Mouse (Mus musculus) CH12.LX (cell line): Measurements from ENCODE around the gene Max.

Experiments used
- CHD1 ChIP-seq: IDR thresholded peaks from 2 replicates; pipeline ENCODE4 v1.6.1; 2012; ENCODE audit warnings: low read depth, low read length, improper control_type of control experiment, inconsistent platforms
- CTCF ChIP-seq, 2 experiments: IDR thresholded peaks in 1 of 2; conservative IDR thresholded peaks in 1 of 2; 2 replicates each; pipeline ENCODE4 v1.5.1; 2011 to 2012; ENCODE audit warnings: low read depth in 2 of 2, low read length in 2 of 2, improper control_type of control experiment in 1 of 2, inconsistent platforms in 1 of 2, mild to moderate bottlenecking in 1 of 2, moderate library complexity in 1 of 2
- ELF1 ChIP-seq: IDR thresholded peaks from 2 replicates; pipeline ENCODE4 v1.6.1; 2014; ENCODE audit warnings: low read depth, mild to moderate bottlenecking, inconsistent platforms, low read length, improper control_type of control experiment
- EP300 ChIP-seq: IDR thresholded peaks from 2 replicates; pipeline ENCODE4 v1.6.1; 2011; ENCODE audit warnings: low read length, improper control_type of control experiment
- ETS1 ChIP-seq: conservative IDR thresholded peaks from 2 replicates; pipeline ENCODE4 v1.6.1; 2012; ENCODE audit warnings: low read depth, mild to moderate bottlenecking, inconsistent platforms, low read length, improper control_type of control experiment, moderate library complexity
- GABPA ChIP-seq: IDR thresholded peaks from 2 replicates; pipeline ENCODE4 v1.6.1; 2012; ENCODE audit warnings: low read depth, low read length, improper control_type of control experiment, inconsistent platforms; ENCODE audit not compliant: insufficient replicate concordance
- MAX ChIP-seq: IDR thresholded peaks from 2 replicates; pipeline ENCODE4 v1.6.1; 2011; ENCODE audit warnings: low read length, improper control_type of control experiment
- NELFE ChIP-seq: IDR thresholded peaks from 2 replicates; pipeline ENCODE4 v1.6.1; 2011; ENCODE audit warnings: low read depth, low read length, improper control_type of control experiment
- POLR2A ChIP-seq: IDR thresholded peaks from 2 replicates; pipeline ENCODE4 v1.6.1; 2011; ENCODE audit warnings: low read depth, mild to moderate bottlenecking, improper control_type of control experiment, low read length

DNA sequence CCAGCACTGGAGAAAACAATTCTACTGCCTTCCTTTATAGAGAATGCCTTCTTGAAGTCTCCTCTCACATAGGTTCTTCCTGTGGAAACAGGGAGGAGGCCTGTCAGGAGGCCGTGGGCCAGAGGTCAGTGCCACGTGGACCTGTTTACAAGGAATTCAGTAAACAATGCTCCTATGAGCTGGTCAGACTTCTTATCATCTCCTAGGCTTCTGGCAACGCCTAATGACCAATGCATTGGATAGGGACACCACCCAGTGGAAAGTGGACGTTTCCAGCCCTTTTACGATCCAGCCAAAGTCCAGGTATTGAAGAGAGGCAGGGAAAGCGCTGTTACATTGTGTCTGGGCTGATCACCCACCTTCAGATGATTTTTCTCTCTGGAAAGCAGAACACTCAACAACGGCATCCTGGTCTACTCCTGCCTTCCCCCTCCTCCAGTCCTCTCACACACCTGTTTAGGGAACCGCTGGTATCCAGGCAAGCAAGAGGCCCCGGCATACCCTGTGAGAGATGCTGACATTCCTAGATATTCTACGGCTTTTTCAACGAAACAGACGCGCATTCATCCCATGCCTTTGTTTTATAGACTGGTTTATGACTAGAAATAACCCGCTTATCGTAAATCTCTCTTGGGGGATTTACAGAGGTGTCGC is 20.9 kb upstream of the Max start:
- TF ChIP-seq NELFE = no peak
- no peak for TF ChIP-seq POLR2A
- no peak for TF ChIP-seq CTCF (conservative IDR thresholded peaks at IDR 0.05 in 1 of 2, IDR thresholded peaks at IDR 0.05 in 1 of 2; ENCODE audit: low read depth in 2 of 2, low read length in 2 of 2)
- TF ChIP-seq CHD1 = no peak
- no peak for TF ChIP-seq MAX
- TF ChIP-seq ETS1 = no peak
- no peak for TF ChIP-seq EP300
- TF ChIP-seq ELF1 = no peak
- TF ChIP-seq GABPA = no peak
